Mouse (Mus musculus): ENCODE measurements at regions not wholly inside any gene's neighbourhood (a gene's known extent, or its start where the extent isn't known, plus 50 kb on each side); places are given as distances from the start of the nearest gene placed in this dataset.

DNA sequence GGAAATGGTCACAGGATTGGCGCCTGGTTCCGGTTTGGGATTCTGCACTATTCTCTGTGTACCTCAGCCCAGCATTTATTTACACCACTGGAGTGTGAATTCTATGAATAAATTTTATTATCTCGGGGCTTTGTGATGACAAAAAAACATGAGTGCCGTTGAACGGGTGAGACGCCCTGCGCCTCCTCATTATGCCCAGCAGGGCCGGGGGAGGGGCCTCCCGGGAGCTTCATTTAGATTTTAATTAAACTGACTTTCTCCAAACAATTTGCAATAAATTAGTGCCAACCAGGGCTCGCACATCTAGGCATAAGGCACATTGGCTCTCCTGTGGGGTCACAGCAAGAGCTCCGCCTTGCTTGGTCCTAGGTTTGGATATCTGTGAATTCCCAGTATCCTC is 151.8 kb upstream of the A530016L24Rik start:
- TF ChIP-seq POLR2A (IDR thresholded peaks at IDR 0.05; ENCODE audit: borderline replicate concordance, extremely low read depth, low read depth, low read length) = no peak
- no peak for TF ChIP-seq CTCF (IDR thresholded peaks at IDR 0.05; ENCODE audit: insufficient read depth, low read length)
